Comparison of ENCODE assay signal across 8 mouse cellular contexts in genomic region chr1:86505461-86505860, GRCm38 (mm10). TPM values are rescaled to one million over a fixed set of nuclear protein-coding genes. Genes with fewer than 3 reads are reported as not detected.
DNase-seq lines count a peak whose midpoint lies in the region; ATAC-seq and TF ChIP-seq lines count a peak whose summit lies in the region.

No protein-coding gene starts in this region.

- no peaks in the 10 kb centered on the region for H3K9me3 ChIP-seq in ES-Bruce4 (replicated peaks; ENCODE audit: control insufficient read depth, insufficient read depth, low read length, poor library complexity, severe bottlenecking)
- H3K9me3 ChIP-seq in forebrain, embryonic 12.5 days, result no peaks in the 10 kb centered on the region
- no peaks in the 10 kb centered on the region for H3K9me3 ChIP-seq in hindbrain, embryonic 14.5 days (ENCODE audit: control insufficient read depth, low read length)
- no peaks in the 10 kb centered on the region for H3K9me3 ChIP-seq in lung, postnatal 0 days (ENCODE audit: low read length)
- H3K9me3 ChIP-seq in stomach, postnatal 0 days (ENCODE audit: control insufficient read depth, low read length), result no peaks in the 10 kb centered on the region

- peak overlapping the region; percentile 78 for H3K4me3 ChIP-seq in ES-Bruce4 (ENCODE audit: low read depth, low read length)
- H3K4me3 ChIP-seq in forebrain, embryonic 12.5 days (replicated peaks), result no peak overlapping the region
- no peak overlapping the region for H3K4me3 ChIP-seq in hindbrain, embryonic 14.5 days (replicated peaks; ENCODE audit: low read length)
- H3K4me3 ChIP-seq in lung, postnatal 0 days (ENCODE audit: low read depth, low read length), result no peak overlapping the region
- H3K4me3 ChIP-seq in stomach, postnatal 0 days (ENCODE audit: low read depth, low read length), result no peak overlapping the region

- H3K27me3 ChIP-seq in ES-Bruce4 (ENCODE audit: control insufficient read depth, insufficient read depth, low read length, poor library complexity, severe bottlenecking), result no peaks in the 10 kb centered on the region
- H3K27me3 ChIP-seq in forebrain, embryonic 12.5 days, result no peaks in the 10 kb centered on the region
- no peaks in the 10 kb centered on the region for H3K27me3 ChIP-seq in hindbrain, embryonic 14.5 days (ENCODE audit: control insufficient read depth, insufficient read depth, low read length)
- no peaks in the 10 kb centered on the region for H3K27me3 ChIP-seq in lung, postnatal 0 days (replicated peaks; ENCODE audit: insufficient read depth, low read length)
- H3K27me3 ChIP-seq in stomach, postnatal 0 days (ENCODE audit: control insufficient read depth, insufficient read depth, low read length), result no peaks in the 10 kb centered on the region

- H3K36me3 ChIP-seq in ES-Bruce4 (ENCODE audit: control insufficient read depth, insufficient read depth, low read length, poor library complexity, severe bottlenecking), result no peaks in the 10 kb centered on the region
- H3K36me3 ChIP-seq in forebrain, embryonic 12.5 days (replicated peaks), result no peaks in the 10 kb centered on the region
- no peaks in the 10 kb centered on the region for H3K36me3 ChIP-seq in hindbrain, embryonic 14.5 days (replicated peaks; ENCODE audit: control insufficient read depth, insufficient read depth)
- H3K36me3 ChIP-seq in lung, postnatal 0 days (ENCODE audit: insufficient read depth, low read length), result no peaks in the 10 kb centered on the region
- H3K36me3 ChIP-seq in stomach, postnatal 0 days (ENCODE audit: control insufficient read depth, insufficient read depth, low read length), result no peaks in the 10 kb centered on the region

- TF ChIP-seq CTCF in ES-Bruce4 (IDR thresholded peaks at IDR 0.05; ENCODE audit: low read depth, low read length), result no peak
- no peak for TF ChIP-seq CTCF in lung, postnatal 0 days (IDR thresholded peaks at IDR 0.05)
- TF ChIP-seq CTCF in stomach, postnatal 0 days (IDR thresholded peaks at IDR 0.05; ENCODE audit: low read depth), result no peak

- peak; percentile 68 for DNase-seq in cerebellum, adult 9-11 months
- no peak for DNase-seq in cerebellum, adult 11 months
- DNase-seq in hindbrain, embryonic 14.5 days (ENCODE audit: low spot score), result no peak
- peak; percentile 81 for DNase-seq in lung, postnatal 0 days (ENCODE audit: low spot score)
- no peak for DNase-seq in stomach, postnatal 0 days (ENCODE audit: low spot score)
- DNase-seq in adrenal gland, postnatal 25 days, result no peak

- no peak for TF ChIP-seq POLR2A in ES-Bruce4 (IDR thresholded peaks at IDR 0.05; ENCODE audit: insufficient read depth, low read length)

- no peak for TF ChIP-seq EP300 in ES-Bruce4 (IDR thresholded peaks at IDR 0.05; ENCODE audit: insufficient read depth, low read depth, low read length)
- no peak for TF ChIP-seq EP300 in lung, postnatal 0 days (IDR thresholded peaks at IDR 0.05)
- no peak for TF ChIP-seq EP300 in stomach, postnatal 0 days (optimal IDR thresholded peaks at IDR 0.05)

- peak overlapping the region; percentile 69 for H3K4me2 ChIP-seq in forebrain, embryonic 12.5 days
- H3K4me2 ChIP-seq in hindbrain, embryonic 14.5 days (replicated peaks), result peak overlapping the region; percentile 68
- H3K4me2 ChIP-seq in lung, postnatal 0 days (replicated peaks; ENCODE audit: low read depth, low read length), result peak overlapping the region; percentile 59; the same call in 1 of the 2 replicates
- H3K4me2 ChIP-seq in stomach, postnatal 0 days (replicated peaks; ENCODE audit: low read depth), result peak overlapping the region; percentile 63

- H3K27ac ChIP-seq in ES-Bruce4 (ENCODE audit: insufficient read depth, low read length), result peak overlapping the region; percentile 88
- H3K27ac ChIP-seq in forebrain, embryonic 12.5 days, result peak overlapping the region; percentile 97
- peak overlapping the region; percentile 97 for H3K27ac ChIP-seq in hindbrain, embryonic 14.5 days
- peak overlapping the region; percentile 93 for H3K27ac ChIP-seq in lung, postnatal 0 days (ENCODE audit: low read length)
- H3K27ac ChIP-seq in stomach, postnatal 0 days (replicated peaks), result peak overlapping the region; percentile 97

- ATAC-seq in forebrain, embryonic 12.5 days (ENCODE audit: low FRiP score), result no peak
- ATAC-seq in hindbrain, embryonic 14.5 days (ENCODE audit: low FRiP score), result no peak
- ATAC-seq in lung, postnatal 0 days, result no peak
- no peak for ATAC-seq in stomach, postnatal 0 days (ENCODE audit: low FRiP score, low TSS enrichment)

- 42% methylated on average over 1 of the region's 1 CpGs for WGBS in forebrain, embryonic 12.5 days
- WGBS in hindbrain, embryonic 14.5 days, result 39% methylated on average over 1 of the region's 1 CpGs
- WGBS in lung, postnatal 0 days, result 67% methylated on average over 1 of the region's 1 CpGs
- 75% methylated on average over 1 of the region's 1 CpGs for WGBS in stomach, postnatal 0 days

- H3K9ac ChIP-seq in ES-Bruce4 (ENCODE audit: low read depth, poor library complexity, severe bottlenecking), result peak overlapping the region; percentile 67
- peak overlapping the region; percentile 72 for H3K9ac ChIP-seq in forebrain, embryonic 12.5 days
- H3K9ac ChIP-seq in hindbrain, embryonic 14.5 days, result peak overlapping the region; percentile 82
- H3K9ac ChIP-seq in lung, postnatal 0 days (replicated peaks; ENCODE audit: low read depth), result no peak overlapping the region
- H3K9ac ChIP-seq in stomach, postnatal 0 days (ENCODE audit: low read length), result peak overlapping the region; percentile 75; the same call in 1 of the 2 replicates

- peaks cover 16% of the 10 kb centered on the region for H3K4me1 ChIP-seq in ES-Bruce4 (ENCODE audit: control insufficient read depth, insufficient read depth, low read length)
- H3K4me1 ChIP-seq in forebrain, embryonic 12.5 days, result peaks cover 66% of the 10 kb centered on the region
- H3K4me1 ChIP-seq in hindbrain, embryonic 14.5 days (replicated peaks; ENCODE audit: control insufficient read depth, insufficient read depth, low read length), result peaks cover 39% of the 10 kb centered on the region
- H3K4me1 ChIP-seq in lung, postnatal 0 days (ENCODE audit: insufficient read depth, low read depth, low read length), result peaks cover 28% of the 10 kb centered on the region; the same call in 1 of the 2 replicates
- peaks cover 19% of the 10 kb centered on the region for H3K4me1 ChIP-seq in stomach, postnatal 0 days (replicated peaks; ENCODE audit: control insufficient read depth, insufficient read depth)

RNA-seq across cellular contexts. Expression of gene Ptma, which starts 21.1 kb away (rescaled TPM):
- polyA plus RNA-seq in ES-Bruce4 (2011; ENCODE audit: insufficient read depth, insufficient read length, low read depth, missing spikeins), result 3,893 and 3,930 TPM in 2 replicates
- 3,257 and 3,328 TPM in 2 replicates for polyA plus RNA-seq in forebrain, embryonic 12.5 days (2016; fragmentation: Nextera tagmentation; extraction: Ambion mirVana)
- 1,567 and 1,692 TPM in 2 replicates for polyA plus RNA-seq in hindbrain, embryonic 14.5 days (2014; fragmentation: Nextera tagmentation; extraction: Ambion mirVana)
- polyA plus RNA-seq in lung, postnatal 0 days (2015; fragmentation: Nextera tagmentation; extraction: Ambion mirVana), result 1,264 and 1,361 TPM in 2 replicates
- 1,436 and 1,585 TPM in 2 replicates for polyA plus RNA-seq in stomach, postnatal 0 days (2015; fragmentation: Nextera tagmentation; extraction: Ambion mirVana)
- 556 and 574 TPM in 2 replicates for total RNA-seq in adrenal gland, postnatal 25 days (2021)

Comparison
In these comparisons a context has a peak if more than half of its experiments do, and no peak if none do; other contexts are left out.
1. DNase-seq: peak in cerebellum, adult 9-11 months (single experiment) and lung, postnatal 0 days (single experiment); none in cerebellum, adult 11 months (single experiment), hindbrain, embryonic 14.5 days (single experiment), stomach, postnatal 0 days (single experiment) and adrenal gland, postnatal 25 days (single experiment).
2. Peak in every context shown above with its lines, with median percentiles within 50 percentile points of each other: H3K27ac ChIP-seq and H3K4me2 ChIP-seq.